Mouse (Mus musculus): Measurements from ENCODE around the gene Mrgbp. TPM values are rescaled to one million over a fixed set of nuclear protein-coding genes. Genes with fewer than 3 reads are reported as not detected.
A peak's percentile ranks its signal among the peaks of the same experiment; 100 is the strongest.

The Mrgbp gene
- polyA plus RNA-seq, 1 experiment from 2014 or later = 23.1 TPM

DNA sequence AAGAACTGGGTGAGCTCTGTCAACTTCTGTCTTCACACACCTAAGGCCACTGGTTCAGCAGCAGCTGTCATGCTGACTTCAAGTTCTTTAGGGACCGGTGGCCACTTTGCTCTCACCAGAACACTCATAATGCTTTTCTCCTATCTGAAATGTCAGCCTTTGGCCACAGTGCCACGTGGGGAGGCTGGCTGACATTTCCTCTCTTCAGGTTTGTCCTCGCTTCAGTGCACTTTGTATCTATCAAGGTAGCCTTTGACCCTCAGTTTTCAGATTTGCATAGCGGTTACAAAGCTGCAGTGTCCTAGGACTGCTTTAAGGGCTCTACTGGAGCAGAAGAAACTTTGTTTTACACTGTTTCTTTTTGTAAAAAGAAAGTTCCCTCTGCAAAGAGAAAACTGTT lies 4.6 kb upstream of the Mrgbp start:
- ATAC-seq (replicated peaks; ENCODE audit: insufficient number of reproducible peaks, low FRiP score, low TSS enrichment) = no peak
- Histone ChIP-seq H3K9me3 (replicated peaks; ENCODE audit: control insufficient read depth, low read length) (no peaks in the 10 kb centered on the region), H3K27ac (ENCODE audit: low read depth, low read length) (no peak overlapping the region), H3K4me1 (ENCODE audit: control insufficient read depth, insufficient read depth, low read length) (no peaks in the 10 kb centered on the region), H3K27me3 (ENCODE audit: control insufficient read depth, insufficient read depth, low read length) (peaks cover 4% of the 10 kb centered on the region; the same call in 1 of the 2 replicates), H3K9ac (ENCODE audit: low read depth, low read length) (no peak overlapping the region), H3K4me2 (no peak overlapping the region), H3K4me3 (ENCODE audit: low read depth, low read length) (no peak overlapping the region), H3K36me3 (ENCODE audit: control insufficient read depth, insufficient read depth, low read length) (no peaks in the 10 kb centered on the region)
- 37% methylated on average over 4 of the region's 4 CpGs for WGBS (ENCODE audit: insufficient replicate concordance)

DNA sequence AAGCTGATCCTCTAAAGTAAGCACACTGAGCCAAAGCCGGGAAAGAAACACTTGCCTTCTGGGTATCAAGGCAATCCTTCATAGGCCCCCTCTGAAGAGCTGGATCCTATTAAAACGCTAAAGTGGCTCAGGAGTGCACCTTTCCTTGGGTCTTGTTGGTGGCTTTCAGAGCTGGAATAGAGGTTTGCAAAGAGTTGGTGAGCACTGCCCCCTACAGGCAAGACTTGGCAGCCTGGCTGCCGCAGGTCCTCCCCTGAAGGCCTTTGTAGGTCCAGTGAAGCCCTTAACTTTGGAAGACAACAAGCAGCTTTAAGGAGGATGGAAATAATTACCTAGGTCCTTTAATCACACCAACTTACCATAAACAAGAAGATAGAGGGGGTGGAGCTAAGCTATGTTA lies 2.4 kb upstream of the Mrgbp start:
- no peak overlapping the region for H3K4me2 ChIP-seq
- peaks cover 7% of the 10 kb centered on the region for H3K4me1 ChIP-seq (ENCODE audit: control insufficient read depth, insufficient read depth, low read length)
- peaks cover 4% of the 10 kb centered on the region; the same call in 1 of the 2 replicates for H3K27me3 ChIP-seq (ENCODE audit: control insufficient read depth, insufficient read depth, low read length)
- H3K27ac ChIP-seq (ENCODE audit: low read depth, low read length) = no peak overlapping the region
- no peak overlapping the region for H3K9ac ChIP-seq (ENCODE audit: low read depth, low read length)
- H3K4me3 ChIP-seq (ENCODE audit: low read depth, low read length) = no peak overlapping the region
- no peak for ATAC-seq (replicated peaks; ENCODE audit: insufficient number of reproducible peaks, low FRiP score, low TSS enrichment)
- WGBS (ENCODE audit: insufficient replicate concordance) = 12% methylated on average over 3 of the region's 3 CpGs
- no peaks in the 10 kb centered on the region for H3K9me3 ChIP-seq (replicated peaks; ENCODE audit: control insufficient read depth, low read length)
- no peaks in the 10 kb centered on the region for H3K36me3 ChIP-seq (ENCODE audit: control insufficient read depth, insufficient read depth, low read length)

DNA sequence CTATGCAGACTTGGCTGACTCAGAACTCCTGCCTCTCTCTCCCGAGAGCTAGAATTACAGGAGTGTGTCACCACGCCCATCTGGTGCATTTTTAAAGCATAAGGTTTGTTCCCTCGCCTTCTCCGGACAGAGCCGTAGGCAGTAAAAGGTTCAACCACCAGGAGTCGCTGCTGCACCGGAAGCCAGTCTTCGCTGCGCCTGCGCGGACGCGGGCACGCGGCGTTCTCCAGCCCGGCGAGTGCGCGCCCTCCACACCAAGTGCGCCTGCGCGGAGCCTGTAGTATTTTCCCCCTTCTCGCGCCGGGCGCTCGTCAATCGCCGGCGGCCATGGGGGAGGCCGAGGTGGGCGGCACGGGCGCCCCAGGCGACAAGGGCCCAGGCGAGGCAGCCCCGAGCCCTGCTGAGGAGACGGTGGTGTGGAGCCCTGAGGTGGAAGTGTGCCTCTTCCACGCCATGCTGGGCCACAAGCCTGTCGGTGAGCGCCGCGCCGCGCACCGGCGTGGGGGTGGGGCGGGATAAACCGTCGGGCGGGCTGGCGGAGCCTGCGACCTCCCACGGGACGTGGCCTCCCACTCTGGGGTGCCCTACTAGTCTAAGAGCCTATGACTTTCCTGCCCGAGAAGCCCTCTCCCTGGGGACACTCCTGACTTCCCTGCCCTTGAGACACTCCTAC lies 1.5 kb downstream of the Mrgbp start:
- H3K4me3 ChIP-seq (ENCODE audit: low read depth, low read length) = peak overlapping the region; percentile 75
- peaks cover 8% of the 10 kb centered on the region for H3K4me1 ChIP-seq (ENCODE audit: control insufficient read depth, insufficient read depth, low read length)
- ATAC-seq (replicated peaks; ENCODE audit: insufficient number of reproducible peaks, low FRiP score, low TSS enrichment) = peak; percentile 75
- H3K36me3 ChIP-seq (ENCODE audit: control insufficient read depth, insufficient read depth, low read length) = peaks cover 11% of the 10 kb centered on the region; the same call in 1 of the 2 replicates
- H3K4me2 ChIP-seq = peak overlapping the region; percentile 85
- no peaks in the 10 kb centered on the region for H3K9me3 ChIP-seq (replicated peaks; ENCODE audit: control insufficient read depth, low read length)
- under 1% methylated on average over 41 of the region's 57 CpGs for WGBS (ENCODE audit: insufficient replicate concordance)
- H3K27ac ChIP-seq (ENCODE audit: low read depth, low read length) = peak overlapping the region; percentile 6; the same call in 1 of the 2 replicates
- H3K9ac ChIP-seq (ENCODE audit: low read depth, low read length) = peak overlapping the region; percentile 90
- H3K27me3 ChIP-seq (ENCODE audit: control insufficient read depth, insufficient read depth, low read length) = peaks cover 4% of the 10 kb centered on the region; the same call in 1 of the 2 replicates

DNA sequence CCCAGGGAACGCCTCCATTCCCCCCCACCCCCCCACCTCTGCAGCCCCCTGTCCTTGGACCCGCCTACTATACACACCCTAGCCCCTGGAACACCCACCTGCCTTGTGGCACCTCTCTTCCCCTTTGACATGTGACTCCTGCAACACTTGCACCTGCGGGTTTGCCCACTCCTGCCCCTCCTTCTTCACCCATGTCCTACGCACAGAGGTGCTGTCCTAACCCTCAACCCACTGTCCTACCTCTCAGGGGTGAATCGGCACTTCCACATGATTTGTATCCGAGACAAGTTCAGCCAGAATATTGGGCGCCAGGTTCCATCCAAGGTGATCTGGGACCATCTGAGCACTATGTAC lies 2.0 kb downstream of the Mrgbp start:
- ATAC-seq (replicated peaks; ENCODE audit: insufficient number of reproducible peaks, low FRiP score, low TSS enrichment) = peak; percentile 19; the same call in 1 of the 2 replicates
- Histone ChIP-seq H3K9me3 (replicated peaks; ENCODE audit: control insufficient read depth, low read length) (no peaks in the 10 kb centered on the region), H3K9ac (ENCODE audit: low read depth, low read length) (peak overlapping the region; percentile 90), H3K36me3 (ENCODE audit: control insufficient read depth, insufficient read depth, low read length) (peaks cover 11% of the 10 kb centered on the region; the same call in 1 of the 2 replicates), H3K4me1 (ENCODE audit: control insufficient read depth, insufficient read depth, low read length) (peaks cover 8% of the 10 kb centered on the region), H3K4me3 (ENCODE audit: low read depth, low read length) (peak overlapping the region; percentile 75), H3K27me3 (ENCODE audit: control insufficient read depth, insufficient read depth, low read length) (peaks cover 4% of the 10 kb centered on the region; the same call in 1 of the 2 replicates), H3K27ac (ENCODE audit: low read depth, low read length) (peak overlapping the region; percentile 6; the same call in 1 of the 2 replicates), H3K4me2 (peak overlapping the region; percentile 85)
- WGBS (ENCODE audit: insufficient replicate concordance) = 37% methylated on average over 6 of the region's 7 CpGs

DNA sequence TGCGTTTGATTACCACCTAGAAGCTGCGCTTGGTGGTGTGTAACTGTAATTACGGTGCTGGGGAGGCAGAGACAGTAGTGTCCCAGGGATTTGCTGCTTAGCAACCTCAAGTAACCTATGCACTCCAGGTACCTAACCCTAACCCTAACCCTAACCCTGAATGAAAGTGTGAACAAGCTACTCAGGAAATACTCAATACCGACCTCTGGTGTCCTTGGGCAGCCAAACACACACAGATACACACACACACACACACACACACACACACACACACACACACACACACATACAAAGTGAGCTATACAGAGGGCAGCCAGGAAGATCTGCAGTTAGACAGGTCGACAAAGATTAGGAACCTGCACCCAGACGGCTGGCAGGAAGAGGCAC lies 7.6 kb downstream of the Mrgbp start:
- WGBS (ENCODE audit: insufficient replicate concordance) = 45% methylated on average over 6 of the region's 6 CpGs
- Histone ChIP-seq H3K4me3 (ENCODE audit: low read depth, low read length) (peak overlapping the region; percentile 86), H3K4me1 (ENCODE audit: control insufficient read depth, insufficient read depth, low read length) (peaks cover 6% of the 10 kb centered on the region), H3K36me3 (ENCODE audit: control insufficient read depth, insufficient read depth, low read length) (peaks cover 23% of the 10 kb centered on the region), H3K9me3 (replicated peaks; ENCODE audit: control insufficient read depth, low read length) (no peaks in the 10 kb centered on the region), H3K4me2 (peak overlapping the region; percentile 75), H3K27ac (ENCODE audit: low read depth, low read length) (peak overlapping the region; percentile 92), H3K27me3 (ENCODE audit: control insufficient read depth, insufficient read depth, low read length) (no peaks in the 10 kb centered on the region), H3K9ac (ENCODE audit: low read depth, low read length) (peak overlapping the region; percentile 89)
- ATAC-seq (replicated peaks; ENCODE audit: insufficient number of reproducible peaks, low FRiP score, low TSS enrichment) = no peak

DNA sequence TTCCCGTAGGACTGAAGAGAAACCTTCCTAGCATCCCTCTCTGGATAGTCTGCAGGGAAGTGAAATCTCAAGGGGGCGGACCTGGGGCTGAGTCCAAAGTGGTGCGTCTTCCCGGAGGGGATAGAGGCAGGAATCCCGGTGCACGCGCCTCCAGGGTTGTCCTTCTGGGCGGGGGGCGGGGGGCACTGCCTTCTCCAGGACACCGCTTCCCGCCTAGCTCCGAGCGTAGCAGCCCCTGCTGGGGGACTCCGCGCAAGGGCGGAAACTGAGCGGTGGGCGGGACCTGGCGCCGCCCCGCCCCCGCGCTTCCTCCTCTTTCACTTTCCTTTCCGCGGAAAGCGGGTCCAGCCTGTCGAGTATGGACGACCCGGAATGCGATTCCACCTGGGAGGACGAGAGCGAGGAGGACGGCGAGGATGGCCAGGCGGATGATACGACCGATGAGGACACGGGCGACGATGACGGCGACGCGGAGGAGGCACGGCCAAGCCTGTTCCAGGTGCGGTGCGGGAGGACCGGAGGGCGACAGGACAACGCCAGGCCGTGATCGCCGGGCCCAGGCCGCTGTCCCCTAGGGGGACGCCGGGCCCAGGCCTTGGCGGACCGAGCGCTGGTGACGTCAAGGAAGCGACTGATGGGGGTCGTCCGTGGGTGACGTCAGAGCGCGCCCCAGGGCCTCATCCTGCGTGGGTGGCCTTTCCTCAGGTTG lies 8.2 kb downstream of the Mrgbp start, which contains the start of gene Ogfr:
TSS of gene Ogfr (plus strand) at position 123 of the 709 bp plus-strand sequence.
- peak; percentile 88 for ATAC-seq (replicated peaks; ENCODE audit: insufficient number of reproducible peaks, low FRiP score, low TSS enrichment)
- WGBS (ENCODE audit: insufficient replicate concordance) = under 1% methylated on average over 60 of the region's 67 CpGs

DNA sequence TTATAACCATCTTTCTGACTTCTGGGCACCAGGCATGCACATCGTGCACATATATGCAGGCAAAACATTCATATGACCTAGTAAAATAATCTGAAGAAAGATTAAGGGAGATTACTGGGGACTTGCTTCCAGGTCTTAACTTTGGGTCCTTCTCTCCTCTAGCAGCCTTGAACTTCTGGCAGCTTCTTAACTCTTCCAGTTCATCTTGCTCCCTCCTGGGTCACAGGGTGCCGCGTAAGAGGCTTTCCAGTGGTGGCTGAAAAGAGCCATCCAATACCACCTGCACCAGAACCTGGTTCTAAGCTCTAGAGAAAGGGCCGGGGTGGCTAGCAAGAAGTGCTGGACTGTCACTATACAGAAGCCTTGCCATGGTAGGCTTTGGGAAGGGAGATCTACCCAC lies 16.4 kb downstream of the Mrgbp start, which contains the start of gene Col9a3:
TSS of gene Col9a3 (plus strand) at position 301 of the 400 bp plus-strand sequence.
- H3K9me3 ChIP-seq (replicated peaks; ENCODE audit: control insufficient read depth, low read length) = no peaks in the 10 kb centered on the region
- no peak for ATAC-seq (replicated peaks; ENCODE audit: insufficient number of reproducible peaks, low FRiP score, low TSS enrichment)
- H3K4me1 ChIP-seq (ENCODE audit: control insufficient read depth, insufficient read depth, low read length) = no peaks in the 10 kb centered on the region; the same call in 1 of the 2 replicates
- peak within 1 kb of the TSS; percentile 73 for H3K4me2 ChIP-seq
- H3K4me3 ChIP-seq (ENCODE audit: low read depth, low read length) = peak within 1 kb of the TSS; percentile 38
- peaks cover 38% of the 10 kb centered on the region for H3K27me3 ChIP-seq (ENCODE audit: control insufficient read depth, insufficient read depth, low read length)
- WGBS (ENCODE audit: insufficient replicate concordance) = 42% methylated on average over 4 of the region's 4 CpGs
- H3K27ac ChIP-seq (ENCODE audit: low read depth, low read length) = no peak within 1 kb of the TSS
- H3K9ac ChIP-seq (ENCODE audit: low read depth, low read length) = peak within 1 kb of the TSS; percentile 61
- H3K36me3 ChIP-seq (ENCODE audit: control insufficient read depth, insufficient read depth, low read length) = peaks cover 22% of the 10 kb centered on the region

More for the DNA sequence above, 8.2 kb downstream of the Mrgbp start, which contains the start of gene Ogfr:
- peak within 1 kb of the TSS; percentile 89 for H3K9ac ChIP-seq (ENCODE audit: low read depth, low read length)
- peak within 1 kb of the TSS; percentile 86 for H3K4me3 ChIP-seq (ENCODE audit: low read depth, low read length)
- no peaks in the 10 kb centered on the region for H3K9me3 ChIP-seq (replicated peaks; ENCODE audit: control insufficient read depth, low read length)
- H3K4me1 ChIP-seq (ENCODE audit: control insufficient read depth, insufficient read depth, low read length) = peaks cover 5% of the 10 kb centered on the region
- peak within 1 kb of the TSS; percentile 92 for H3K27ac ChIP-seq (ENCODE audit: low read depth, low read length)
- H3K36me3 ChIP-seq (ENCODE audit: control insufficient read depth, insufficient read depth, low read length) = peaks cover 25% of the 10 kb centered on the region
- H3K27me3 ChIP-seq (ENCODE audit: control insufficient read depth, insufficient read depth, low read length) = no peaks in the 10 kb centered on the region
- H3K4me2 ChIP-seq = peak within 1 kb of the TSS; percentile 75

DNA sequence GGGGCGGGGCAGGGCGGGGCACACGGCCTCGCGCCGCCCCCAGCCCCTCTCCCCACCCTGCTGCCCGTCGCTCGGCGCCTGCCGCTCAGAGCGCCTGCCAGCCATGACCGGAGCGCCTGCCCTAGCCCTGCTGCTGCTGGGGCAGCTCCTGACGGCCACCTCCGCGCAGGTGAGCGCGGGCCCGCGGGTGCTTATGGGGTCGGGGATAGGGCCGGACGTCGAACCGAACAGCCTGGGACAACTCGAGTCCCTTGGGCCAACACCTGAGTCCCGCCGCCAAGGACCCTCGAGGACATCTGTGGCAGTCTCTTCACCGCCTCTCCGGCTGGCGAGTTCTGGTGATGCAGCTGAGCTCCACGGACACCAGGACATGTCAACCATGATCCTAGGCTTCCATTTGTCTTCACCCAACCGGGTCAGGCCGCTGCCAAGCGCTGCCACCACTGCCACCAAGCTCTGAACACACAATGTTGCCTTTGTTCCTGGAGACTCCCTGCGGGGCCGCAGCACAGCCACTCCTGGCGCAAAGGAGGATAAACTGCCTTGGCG lies 17.1 kb downstream of the Mrgbp start:
- H3K9ac ChIP-seq (ENCODE audit: low read depth, low read length) = peak overlapping the region; percentile 61
- peak overlapping the region; percentile 73 for H3K4me2 ChIP-seq
- peak overlapping the region; percentile 38 for H3K4me3 ChIP-seq (ENCODE audit: low read depth, low read length)
- peaks cover 16% of the 10 kb centered on the region for H3K36me3 ChIP-seq (ENCODE audit: control insufficient read depth, insufficient read depth, low read length)
- no peaks in the 10 kb centered on the region for H3K9me3 ChIP-seq (replicated peaks; ENCODE audit: control insufficient read depth, low read length)
- no peaks in the 10 kb centered on the region; the same call in 1 of the 2 replicates for H3K4me1 ChIP-seq (ENCODE audit: control insufficient read depth, insufficient read depth, low read length)
- WGBS (ENCODE audit: insufficient replicate concordance) = 4% methylated on average over 41 of the region's 41 CpGs
- H3K27ac ChIP-seq (ENCODE audit: low read depth, low read length) = no peak overlapping the region
- H3K27me3 ChIP-seq (ENCODE audit: control insufficient read depth, insufficient read depth, low read length) = peaks cover 38% of the 10 kb centered on the region
- no peak; the same call in 1 of the 2 replicates for ATAC-seq (replicated peaks; ENCODE audit: insufficient number of reproducible peaks, low FRiP score, low TSS enrichment)

All from heart, embryonic 11.5 days (tissue).